Mouse (Mus musculus) cortical plate, adult 2 months (tissue): ENCODE measurements around the gene Kcnma1.

Source experiments
- CTCF ChIP-seq: fragments of 200-500 bp; IDR thresholded peaks from 2 replicates; pipeline ENCODE4 v1.5.1; 2011; ENCODE audit warnings: mild to moderate bottlenecking, control low read depth, low read length; ENCODE audit not compliant: insufficient read depth; ENCODE audit errors: extremely low read depth
- POLR2A ChIP-seq: fragments of 200-500 bp; IDR thresholded peaks from 2 replicates; pipeline ENCODE4 v1.6.1; 2011; ENCODE audit warnings: mild to moderate bottlenecking, low read length, control low read depth; ENCODE audit not compliant: insufficient read depth; ENCODE audit errors: extremely low read depth

DNA sequence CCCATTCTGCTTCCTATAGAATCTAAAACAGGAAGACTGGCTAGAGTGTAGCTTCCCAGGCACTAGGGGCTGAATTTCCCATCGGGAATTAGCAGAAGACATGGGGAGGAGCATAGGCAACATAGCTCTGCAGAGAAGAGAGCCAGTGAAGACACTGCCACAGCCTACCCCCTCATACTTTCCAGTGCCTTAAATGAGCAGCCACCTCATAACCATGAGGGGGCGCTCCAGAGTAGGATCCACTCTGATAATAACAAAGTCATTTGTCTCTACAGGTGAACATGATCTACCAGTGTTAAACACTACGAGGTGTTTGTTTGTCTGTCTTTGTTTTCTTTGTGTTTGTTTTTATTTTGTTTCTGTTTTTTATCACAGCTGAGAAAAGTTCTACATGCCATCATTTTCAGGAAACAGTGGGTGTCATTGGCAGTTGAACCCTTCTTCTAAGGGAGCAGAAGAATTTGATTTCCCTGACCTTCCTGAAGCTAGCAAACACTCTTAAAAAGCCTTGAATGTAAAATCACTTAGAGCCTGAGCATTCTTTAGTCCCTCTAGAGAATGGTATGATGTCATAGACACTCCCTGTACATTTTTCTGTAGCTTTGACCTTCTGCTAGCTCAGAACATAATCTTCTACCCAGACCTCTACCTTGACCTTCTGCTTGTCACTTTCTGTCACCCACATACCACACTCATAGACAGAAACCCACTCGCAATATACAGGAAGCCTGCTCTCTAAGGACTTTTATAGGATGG is 747.6 kb downstream of the Kcnma1 start:
- TF ChIP-seq CTCF = 0 out of 2 replicates have a peak, but pooled peaks have one; percentile 14
- TF ChIP-seq POLR2A = no peak
